7 mouse cellular contexts compared by ENCODE assay signal in the genomic region with DNA sequence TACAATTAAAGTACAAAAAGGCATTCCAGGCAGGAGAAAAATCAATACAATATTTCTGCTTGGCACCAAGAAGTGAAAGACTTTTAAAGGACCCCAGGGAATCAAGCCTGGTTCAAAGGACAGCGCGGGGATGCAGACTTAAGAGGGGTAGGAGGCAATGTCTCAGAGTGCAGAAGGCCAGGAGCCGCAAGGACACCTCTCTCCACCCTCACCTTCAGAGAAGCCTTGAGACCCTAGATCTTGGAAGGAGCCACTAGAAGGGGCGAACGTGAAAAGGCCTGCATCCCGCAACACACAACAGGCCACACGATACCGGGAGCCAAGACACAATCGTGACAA. TPM values are rescaled to one million over a fixed set of nuclear protein-coding genes. Genes with fewer than 3 reads are reported as not detected.
DNase-seq lines count a peak whose midpoint lies in the region; ATAC-seq and TF ChIP-seq lines count a peak whose summit lies in the region.

No protein-coding gene starts in this region.

- 4% methylated on average over 9 of the region's 9 CpGs for WGBS in lung, embryonic 14.5 days
- 2% methylated on average over 9 of the region's 9 CpGs for WGBS in intestine, embryonic 16.5 days
- WGBS in neural tube, embryonic 13.5 days, result 2% methylated on average over 9 of the region's 9 CpGs

- no peak for TF ChIP-seq CTCF in lung, embryonic 14.5 days (IDR thresholded peaks at IDR 0.05; ENCODE audit: low read depth)
- no peak for TF ChIP-seq CTCF in embryonic fibroblast, embryonic 13.5 days (IDR thresholded peaks at IDR 0.05; ENCODE audit: borderline replicate concordance, insufficient read depth, low read length)

- H3K36me3 ChIP-seq in lung, embryonic 14.5 days (ENCODE audit: insufficient read depth), result no peaks in the 10 kb centered on the region
- no peaks in the 10 kb centered on the region for H3K36me3 ChIP-seq in intestine, embryonic 16.5 days (ENCODE audit: control insufficient read depth, insufficient read depth, low read length)
- no peaks in the 10 kb centered on the region for H3K36me3 ChIP-seq in neural tube, embryonic 13.5 days

- peak overlapping the region; percentile 57 for H3K4me3 ChIP-seq in lung, embryonic 14.5 days (ENCODE audit: low read depth, low read length)
- H3K4me3 ChIP-seq in embryonic fibroblast, embryonic 13.5 days (ENCODE audit: insufficient read depth, low read length), result peak overlapping the region; percentile 81
- peak overlapping the region; percentile 63 for H3K4me3 ChIP-seq in intestine, embryonic 16.5 days (ENCODE audit: low read length)
- H3K4me3 ChIP-seq in neural tube, embryonic 13.5 days, result peak overlapping the region; percentile 61

- H3K4me1 ChIP-seq in lung, embryonic 14.5 days (ENCODE audit: insufficient read depth), result 0 out of 2 replicates have a peak, but pooled peaks cover 3% of the 10 kb centered on the region
- H3K4me1 ChIP-seq in embryonic fibroblast, embryonic 13.5 days (ENCODE audit: control insufficient read depth, insufficient read depth, low read length), result no peaks in the 10 kb centered on the region; the same call in 1 of the 2 replicates
- H3K4me1 ChIP-seq in intestine, embryonic 16.5 days (ENCODE audit: control insufficient read depth, insufficient read depth, low read length), result no peaks in the 10 kb centered on the region
- peaks cover 13% of the 10 kb centered on the region for H3K4me1 ChIP-seq in neural tube, embryonic 13.5 days (replicated peaks)

- ATAC-seq in lung, embryonic 14.5 days (ENCODE audit: insufficient read depth), result no peak; the same call in 1 of the 2 replicates
- no peak; the same call in 1 of the 2 replicates for ATAC-seq in intestine, embryonic 16.5 days
- ATAC-seq in neural tube, embryonic 13.5 days (ENCODE audit: low read depth), result no peak; the same call in 1 of the 2 replicates

- no peak for DNase-seq in lung, embryonic 14.5 days
- DNase-seq in lung, postnatal 14 days, result no peak
- no peak for DNase-seq in cerebellum, adult 9-11 months
- DNase-seq in urinary bladder, postnatal 10 days (ENCODE audit: low spot score), result no peak

- no peaks in the 10 kb centered on the region for H3K9me3 ChIP-seq in lung, embryonic 14.5 days (ENCODE audit: low read depth, low read length)
- no peaks in the 10 kb centered on the region for H3K9me3 ChIP-seq in intestine, embryonic 16.5 days (ENCODE audit: control insufficient read depth, low read length)
- H3K9me3 ChIP-seq in neural tube, embryonic 13.5 days, result no peaks in the 10 kb centered on the region

- no peak for TF ChIP-seq POLR2A in embryonic fibroblast, embryonic 13.5 days (IDR thresholded peaks at IDR 0.05; ENCODE audit: low read depth, low read length)

- H3K27ac ChIP-seq in lung, embryonic 14.5 days (ENCODE audit: low read depth), result peak overlapping the region; percentile 88
- H3K27ac ChIP-seq in embryonic fibroblast, embryonic 13.5 days (ENCODE audit: insufficient read depth, low read length), result no peak overlapping the region
- peak overlapping the region; percentile 72 for H3K27ac ChIP-seq in intestine, embryonic 16.5 days (ENCODE audit: low read length)
- peak overlapping the region; percentile 88 for H3K27ac ChIP-seq in neural tube, embryonic 13.5 days (replicated peaks)

- peak overlapping the region; percentile 71 for H3K9ac ChIP-seq in lung, embryonic 14.5 days
- peak overlapping the region; percentile 80 for H3K9ac ChIP-seq in intestine, embryonic 16.5 days (ENCODE audit: low read depth, low read length)
- H3K9ac ChIP-seq in neural tube, embryonic 13.5 days, result peak overlapping the region; percentile 84

- H3K27me3 ChIP-seq in lung, embryonic 14.5 days (ENCODE audit: insufficient read depth, low read length), result no peaks in the 10 kb centered on the region
- no peaks in the 10 kb centered on the region for H3K27me3 ChIP-seq in intestine, embryonic 16.5 days (replicated peaks; ENCODE audit: control insufficient read depth, insufficient read depth, low read length)
- H3K27me3 ChIP-seq in neural tube, embryonic 13.5 days, result no peaks in the 10 kb centered on the region

- H3K4me2 ChIP-seq in lung, embryonic 14.5 days, result peak overlapping the region; percentile 77
- H3K4me2 ChIP-seq in intestine, embryonic 16.5 days (ENCODE audit: low read depth, low read length), result peak overlapping the region; percentile 72
- peak overlapping the region; percentile 69 for H3K4me2 ChIP-seq in neural tube, embryonic 13.5 days

RNA-seq across cellular contexts. Expression of a gene that starts 0.6 kb away (rescaled TPM):
- 3.9 TPM in 2 replicates for polyA plus RNA-seq in lung, embryonic 14.5 days (2014; fragmentation: Nextera tagmentation; extraction: Ambion mirVana)
- polyA plus RNA-seq in embryonic fibroblast, embryonic 13.5 days (2011; ENCODE audit: insufficient read length, low read depth, missing spikeins), result 0.94 and 2.6 TPM in 2 replicates
- 6.1 and 7.7 TPM in 2 replicates for polyA plus RNA-seq in intestine, embryonic 16.5 days (2015; fragmentation: Nextera tagmentation; extraction: Ambion mirVana)
- polyA plus RNA-seq in neural tube, embryonic 13.5 days (2015; fragmentation: Nextera tagmentation; extraction: Ambion mirVana), result 11.8 and 13.1 TPM in 2 replicates
